Mouse (Mus musculus): Measurements from ENCODE around the gene Clint1. TPM values are rescaled to one million over a fixed set of nuclear protein-coding genes. Genes with fewer than 3 reads are reported as not detected.

The Clint1 gene
- total and polyA plus RNA-seq, 2 experiments from 2014 or later = 30.1 to 32.3 TPM

DNA sequence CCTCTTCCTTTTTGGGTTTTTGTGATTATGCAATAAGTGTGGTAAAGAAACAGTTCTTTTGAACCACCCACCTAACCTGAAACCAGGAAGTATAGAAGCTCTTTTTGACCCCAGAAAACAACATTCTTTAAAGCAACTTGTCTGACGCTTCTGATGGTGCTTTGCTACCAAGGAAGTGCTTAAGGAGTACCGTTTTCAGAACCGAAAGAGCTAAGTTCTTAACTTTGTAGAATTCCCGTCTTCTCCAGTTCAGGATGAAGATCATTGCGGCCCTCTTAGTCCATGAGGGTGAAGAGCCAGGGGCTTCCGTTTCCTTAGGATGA lies 1.1 kb downstream of the Clint1 start:
- Histone ChIP-seq H3K4me1 (ENCODE audit: control insufficient read depth, insufficient read depth) (peaks cover 26% of the 10 kb centered on the region), H3K9ac (replicated peaks; ENCODE audit: low read depth, low read length) (peak overlapping the region; percentile 97; the same call in 1 of the 2 replicates), H3K27ac (ENCODE audit: low read depth) (no peak overlapping the region; the same call in 1 of the 2 replicates), H3K4me3 (ENCODE audit: low read depth, low read length) (peak overlapping the region; percentile 100), H3K4me2 (ENCODE audit: low read depth, low read length) (peak overlapping the region; percentile 94), H3K36me3 (replicated peaks; ENCODE audit: control insufficient read depth, insufficient read depth, low read length) (no peaks in the 10 kb centered on the region), H3K9me3 (replicated peaks; ENCODE audit: control insufficient read depth, low read length) (no peaks in the 10 kb centered on the region), H3K27me3 (ENCODE audit: control insufficient read depth, insufficient read depth, low read length) (no peaks in the 10 kb centered on the region)
- 51% methylated on average over 6 of the region's 6 CpGs for WGBS
- TF ChIP-seq CTCF (IDR thresholded peaks at IDR 0.05; ENCODE audit: low read depth) (no peak), EP300 (IDR thresholded peaks at IDR 0.05; ENCODE audit: low read depth) (no peak)
- DNase-seq (ENCODE audit: low spot score) (no peak), ATAC-seq (ENCODE audit: insufficient read depth, low read depth) (no peak)

DNA sequence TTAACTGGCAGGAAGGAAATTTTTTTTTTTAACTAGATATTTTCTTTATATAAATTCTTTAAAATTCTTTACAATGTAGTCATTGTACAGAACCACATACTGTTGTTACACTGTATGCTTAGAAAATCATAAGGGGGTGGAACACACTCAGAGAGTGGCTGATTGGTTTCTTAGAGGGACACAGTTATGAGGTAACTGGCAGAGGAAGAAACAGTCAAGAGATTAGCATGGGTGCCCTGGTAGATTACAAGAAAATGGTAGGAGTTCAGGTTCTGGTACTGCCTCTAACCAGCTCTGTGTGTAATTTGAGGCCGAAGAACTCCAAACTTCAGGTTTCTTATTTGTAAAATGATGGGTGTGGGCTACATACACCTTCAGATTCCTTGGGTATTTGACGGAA lies 2.1 kb downstream of the Clint1 start:
- no peaks in the 10 kb centered on the region for H3K9me3 ChIP-seq (replicated peaks; ENCODE audit: control insufficient read depth, low read length)
- H3K4me1 ChIP-seq (ENCODE audit: control insufficient read depth, insufficient read depth) = peaks cover 26% of the 10 kb centered on the region

DNA sequence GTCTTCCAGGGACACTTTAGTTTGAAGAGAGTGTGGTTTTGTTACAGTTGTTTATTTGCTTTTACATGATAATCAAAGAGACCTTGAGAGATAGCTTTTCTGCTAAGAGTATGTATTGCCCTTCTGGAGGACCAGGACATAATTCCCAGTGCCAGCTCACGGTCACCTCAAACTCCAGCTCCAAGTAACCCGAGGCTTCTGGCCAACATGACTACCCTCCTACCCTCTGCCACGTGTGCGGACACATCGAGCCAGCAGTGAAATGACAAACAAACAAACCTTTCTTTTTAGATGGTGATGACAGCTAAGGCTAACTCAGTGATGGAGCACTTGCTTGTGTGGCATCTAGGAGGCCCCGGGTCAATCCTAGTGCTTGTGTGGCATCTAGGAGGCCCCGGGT lies 2.5 kb downstream of the Clint1 start:
- WGBS = 59% methylated on average over 7 of the region's 7 CpGs
- Histone ChIP-seq H3K4me1 (ENCODE audit: control insufficient read depth, insufficient read depth) (peaks cover 26% of the 10 kb centered on the region), H3K4me2 (ENCODE audit: low read depth, low read length) (no peak overlapping the region), H3K9ac (replicated peaks; ENCODE audit: low read depth, low read length) (no peak overlapping the region), H3K4me3 (ENCODE audit: low read depth, low read length) (no peak overlapping the region), H3K27me3 (ENCODE audit: control insufficient read depth, insufficient read depth, low read length) (no peaks in the 10 kb centered on the region), H3K9me3 (replicated peaks; ENCODE audit: control insufficient read depth, low read length) (no peaks in the 10 kb centered on the region), H3K36me3 (replicated peaks; ENCODE audit: control insufficient read depth, insufficient read depth, low read length) (no peaks in the 10 kb centered on the region), H3K27ac (ENCODE audit: low read depth) (no peak overlapping the region)
- ATAC-seq (ENCODE audit: insufficient read depth, low read depth) (no peak), DNase-seq (ENCODE audit: low spot score) (no peak)
- no peak for TF ChIP-seq CTCF (IDR thresholded peaks at IDR 0.05; ENCODE audit: low read depth)
- TF ChIP-seq EP300 (IDR thresholded peaks at IDR 0.05; ENCODE audit: low read depth) = no peak

More for the DNA sequence above, 2.1 kb downstream of the Clint1 start:
- Histone ChIP-seq H3K27ac (ENCODE audit: low read depth) (no peak overlapping the region), H3K27me3 (ENCODE audit: control insufficient read depth, insufficient read depth, low read length) (no peaks in the 10 kb centered on the region), H3K4me3 (ENCODE audit: low read depth, low read length) (no peak overlapping the region), H3K9ac (replicated peaks; ENCODE audit: low read depth, low read length) (no peak overlapping the region), H3K4me2 (ENCODE audit: low read depth, low read length) (no peak overlapping the region), H3K36me3 (replicated peaks; ENCODE audit: control insufficient read depth, insufficient read depth, low read length) (no peaks in the 10 kb centered on the region)
- DNase-seq (ENCODE audit: low spot score) (no peak), ATAC-seq (ENCODE audit: insufficient read depth, low read depth) (no peak)
- WGBS = 93% methylated on average over 2 of the region's 2 CpGs
- TF ChIP-seq EP300 (IDR thresholded peaks at IDR 0.05; ENCODE audit: low read depth) (no peak), CTCF (IDR thresholded peaks at IDR 0.05; ENCODE audit: low read depth) (no peak)

DNA sequence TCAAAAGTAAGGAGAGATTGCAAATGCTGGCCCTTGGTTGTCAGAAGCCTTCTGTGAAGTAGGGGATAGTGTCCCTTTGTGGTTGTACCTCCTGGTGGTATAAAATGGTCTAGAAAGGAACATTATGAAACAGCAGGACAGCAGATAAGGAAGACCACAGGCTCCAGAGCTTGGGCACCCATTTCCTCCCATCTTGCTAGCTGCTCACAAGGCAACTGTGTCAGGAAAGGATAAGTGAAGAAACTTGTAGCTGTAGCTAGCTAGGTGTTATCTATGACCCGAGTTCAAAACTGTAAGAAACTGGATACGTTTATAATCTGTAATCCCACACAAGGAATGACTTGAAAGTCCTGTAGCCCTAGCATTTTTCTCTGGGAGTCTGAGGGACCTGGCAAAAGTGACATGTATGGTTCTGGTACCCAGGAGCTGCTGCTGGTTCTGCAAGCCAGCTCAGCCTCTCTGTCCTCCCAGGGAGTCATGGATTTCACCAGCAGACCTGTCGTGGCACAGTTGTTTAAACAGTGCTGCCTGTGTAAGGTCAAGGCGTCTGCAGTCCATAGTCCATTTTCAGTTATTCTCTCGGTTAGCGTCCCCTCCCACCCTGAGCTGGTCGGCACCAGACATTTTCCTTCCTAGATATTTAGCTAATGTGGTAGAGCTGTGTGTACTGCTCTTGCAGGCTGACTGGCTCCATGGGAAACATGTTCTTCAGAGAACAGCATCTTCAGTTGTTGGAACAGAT lies 3.7 kb downstream of the Clint1 start:
- no peak overlapping the region for H3K9ac ChIP-seq (replicated peaks; ENCODE audit: low read depth, low read length)

DNA sequence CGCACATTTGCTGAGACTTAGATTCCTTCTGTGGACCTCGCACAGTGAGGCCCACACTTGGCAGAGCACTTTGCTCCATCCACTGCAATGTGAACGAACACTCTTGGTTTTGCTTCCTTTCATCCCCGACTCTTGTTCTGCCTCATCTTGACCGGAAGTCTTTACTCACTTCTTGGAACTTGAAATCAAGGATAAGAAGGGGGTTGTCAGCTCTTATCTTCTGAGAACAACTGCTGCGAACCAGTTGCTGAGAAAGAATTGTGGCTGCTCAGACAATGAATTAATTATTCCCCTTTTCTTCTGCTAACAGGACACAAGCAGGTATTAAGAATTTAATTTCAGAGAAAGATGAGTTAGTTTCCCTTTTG lies 4.3 kb downstream of the Clint1 start:
- Histone ChIP-seq H3K27ac (ENCODE audit: low read depth) (0 out of 2 replicates have a peak overlapping the region, but pooled peaks have one; percentile 63), H3K4me3 (ENCODE audit: low read depth, low read length) (no peak overlapping the region), H3K9ac (replicated peaks; ENCODE audit: low read depth, low read length) (no peak overlapping the region), H3K9me3 (replicated peaks; ENCODE audit: control insufficient read depth, low read length) (no peaks in the 10 kb centered on the region), H3K27me3 (ENCODE audit: control insufficient read depth, insufficient read depth, low read length) (no peaks in the 10 kb centered on the region), H3K4me2 (ENCODE audit: low read depth, low read length) (no peak overlapping the region), H3K4me1 (ENCODE audit: control insufficient read depth, insufficient read depth) (peaks cover 26% of the 10 kb centered on the region), H3K36me3 (replicated peaks; ENCODE audit: control insufficient read depth, insufficient read depth, low read length) (no peaks in the 10 kb centered on the region; the same call in 1 of the 2 replicates)
- 44% methylated on average over 6 of the region's 6 CpGs for WGBS
- no peak for ATAC-seq (ENCODE audit: insufficient read depth, low read depth)
- no peak for TF ChIP-seq EP300 (IDR thresholded peaks at IDR 0.05; ENCODE audit: low read depth)
- TF ChIP-seq CTCF (IDR thresholded peaks at IDR 0.05; ENCODE audit: low read depth) = no peak
- DNase-seq (ENCODE audit: low spot score) = no peak

More for the DNA sequence above, 3.7 kb downstream of the Clint1 start:
- DNase-seq (ENCODE audit: low spot score) = no peak
- Histone ChIP-seq H3K27ac (ENCODE audit: low read depth) (0 out of 2 replicates have a peak overlapping the region, but pooled peaks have one; percentile 63), H3K4me3 (ENCODE audit: low read depth, low read length) (no peak overlapping the region), H3K27me3 (ENCODE audit: control insufficient read depth, insufficient read depth, low read length) (no peaks in the 10 kb centered on the region), H3K4me2 (ENCODE audit: low read depth, low read length) (no peak overlapping the region), H3K9me3 (replicated peaks; ENCODE audit: control insufficient read depth, low read length) (no peaks in the 10 kb centered on the region), H3K4me1 (ENCODE audit: control insufficient read depth, insufficient read depth) (peaks cover 26% of the 10 kb centered on the region), H3K36me3 (replicated peaks; ENCODE audit: control insufficient read depth, insufficient read depth, low read length) (no peaks in the 10 kb centered on the region; the same call in 1 of the 2 replicates)
- ATAC-seq (ENCODE audit: insufficient read depth, low read depth) = no peak
- 37% methylated on average over 7 of the region's 7 CpGs for WGBS
- no peak for TF ChIP-seq CTCF (IDR thresholded peaks at IDR 0.05; ENCODE audit: low read depth)
- no peak for TF ChIP-seq EP300 (IDR thresholded peaks at IDR 0.05; ENCODE audit: low read depth)

DNA sequence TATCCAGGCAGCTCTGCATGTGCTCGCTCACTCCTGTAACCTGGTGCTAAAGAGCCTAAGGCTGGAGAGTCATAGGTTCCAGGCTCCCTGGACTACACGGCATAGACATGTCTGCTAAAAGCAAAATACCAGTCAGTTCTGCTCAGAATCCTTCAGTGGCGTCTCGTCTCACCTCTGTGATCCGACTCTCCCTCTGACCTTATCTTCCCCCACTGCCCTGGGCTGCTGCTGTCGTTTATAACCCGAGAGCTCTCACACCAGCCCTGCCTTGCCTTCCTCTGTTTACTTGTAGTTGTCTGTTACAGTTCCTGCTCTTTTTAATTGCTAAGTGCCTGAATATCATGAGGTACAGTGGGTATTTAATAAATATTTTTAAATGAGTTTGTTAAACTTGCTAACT lies 9.5 kb downstream of the Clint1 start:
- Histone ChIP-seq H3K4me2 (ENCODE audit: low read depth, low read length) (no peak overlapping the region), H3K4me3 (ENCODE audit: low read depth, low read length) (no peak overlapping the region), H3K27me3 (ENCODE audit: control insufficient read depth, insufficient read depth, low read length) (no peaks in the 10 kb centered on the region), H3K27ac (ENCODE audit: low read depth) (no peak overlapping the region), H3K9ac (replicated peaks; ENCODE audit: low read depth, low read length) (no peak overlapping the region), H3K9me3 (replicated peaks; ENCODE audit: control insufficient read depth, low read length) (no peaks in the 10 kb centered on the region), H3K4me1 (ENCODE audit: control insufficient read depth, insufficient read depth) (peaks cover 10% of the 10 kb centered on the region; the same call in 1 of the 2 replicates), H3K36me3 (replicated peaks; ENCODE audit: control insufficient read depth, insufficient read depth, low read length) (no peaks in the 10 kb centered on the region; the same call in 1 of the 2 replicates)
- no peak for TF ChIP-seq EP300 (IDR thresholded peaks at IDR 0.05; ENCODE audit: low read depth)
- no peak for TF ChIP-seq CTCF (IDR thresholded peaks at IDR 0.05; ENCODE audit: low read depth)
- WGBS = 30% methylated on average over 7 of the region's 7 CpGs
- ATAC-seq (ENCODE audit: insufficient read depth, low read depth) (no peak), DNase-seq (ENCODE audit: low spot score) (no peak)

Measured in heart, postnatal 0 days (tissue).